Mouse (Mus musculus) c-Kit-positive CD71-positive TER-119-positive erythroid progenitor cells, embryonic 14.5 days (primary cell): ENCODE data around the gene Mad2l1bp.

Experiments
- DNase-seq: peaks from one replicate; pipeline ENCODE4 v3.0.0-alpha.2; 2013; ENCODE audit warnings: low spot score

Gene Mad2l1bp

GRCm38 (mm10) chr17:46108286-46108685 is 45.1 kb downstream of the Mad2l1bp start:
- DNase-seq, result no peak

GRCm38 (mm10) chr17:46104487-46104886 is 48.9 kb downstream of the Mad2l1bp start:
- DNase-seq, result no peak

- DNase-seq, result no peak
These were observed 50.7 kb downstream of the Mad2l1bp start for GRCm38 (mm10) chr17:46102608-46103159.

- DNase-seq, result no peak
These were observed 51.4 kb downstream of the Mad2l1bp start for GRCm38 (mm10) chr17:46101906-46102305.

GRCm38 (mm10) chr17:46098525-46098924 is 54.8 kb downstream of the Mad2l1bp start:
- DNase-seq, result no peak
